Mouse (Mus musculus) CH12.LX (cell line): ENCODE results near the gene Dpm2. TPM values are rescaled to one million over a fixed set of nuclear protein-coding genes. Genes with fewer than 3 reads are reported as not detected.

Source experiments
- DNase-seq: peaks from one replicate; pipeline ENCODE4 v3.0.0-alpha.2; 2013; ENCODE audit errors: extremely low read depth
- H3K27ac ChIP-seq: 2 replicates; pipeline ENCODE4 v1.5.1; 2012; ENCODE audit warnings: low read depth, mild to moderate bottlenecking, control low read depth, moderate library complexity; ENCODE audit not compliant: insufficient read depth
- H3K27me3 ChIP-seq: replicated peaks from 2 replicates; pipeline ENCODE3; 2012; ENCODE audit warnings: inconsistent platforms
- H3K36me3 ChIP-seq, 2 experiments: replicated peaks in 1 of 2; 2 replicates each; pipeline versions ENCODE3 to v1.6.1; 2012; ENCODE audit warnings: inconsistent platforms in 1 of 2, low read length in 1 of 2, mild to moderate bottlenecking in 1 of 2, mixed read lengths in 1 of 2, moderate library complexity in 1 of 2; ENCODE audit not compliant: control insufficient read depth in 1 of 2, insufficient read depth in 1 of 2
- H3K4me1 ChIP-seq, 2 experiments: 2 replicates each; pipeline ENCODE4 v1.6.1; 2012; ENCODE audit warnings: inconsistent platforms in 1 of 2, moderate library complexity in 1 of 2; ENCODE audit not compliant: insufficient read depth in 2 of 2, control insufficient read depth in 1 of 2
- H3K4me2 ChIP-seq: 2 replicates; pipeline ENCODE4 v1.6.1; 2012; ENCODE audit warnings: low read depth, mild to moderate bottlenecking, control low read depth; ENCODE audit not compliant: poor library complexity, insufficient read depth, severe bottlenecking
- H3K4me3 ChIP-seq, 3 experiments: fragments of 150-350 bp in 1 of 3; sonication (generic) in 1 of 3; replicated peaks in 1 of 3; 2 replicates each; pipeline versions ENCODE3 to v1.5.1; 2011 to 2012; ENCODE audit warnings: low read depth in 2 of 3, low read length in 2 of 3, mild to moderate bottlenecking in 2 of 3, moderate library complexity in 2 of 3, control low read depth in 1 of 3, improper control_type of control experiment in 1 of 3, inconsistent platforms in 1 of 3, mixed read lengths in 1 of 3; ENCODE audit not compliant: poor library complexity in 1 of 3
- H3K79me2 ChIP-seq: replicated peaks from 2 replicates; pipeline ENCODE4 v1.6.1; 2012; ENCODE audit warnings: mild to moderate bottlenecking, moderate library complexity; ENCODE audit not compliant: control insufficient read depth, poor library complexity, insufficient read depth, severe bottlenecking; ENCODE audit errors: extremely low read depth
- H3K9ac ChIP-seq: 2 replicates; pipeline ENCODE4 v1.6.1; 2012; ENCODE audit warnings: low read depth, mild to moderate bottlenecking, control low read depth, moderate library complexity; ENCODE audit not compliant: insufficient read depth
- H3K9me3 ChIP-seq: replicated peaks from 2 replicates; pipeline ENCODE3; 2012; ENCODE audit warnings: low read length, inconsistent platforms, mixed read lengths
- CHD1 ChIP-seq: IDR thresholded peaks from 2 replicates; pipeline ENCODE4 v1.6.1; 2012; ENCODE audit warnings: low read depth, low read length, improper control_type of control experiment, inconsistent platforms
- CTCF ChIP-seq, 2 experiments: IDR thresholded peaks in 1 of 2; conservative IDR thresholded peaks in 1 of 2; 2 replicates each; pipeline ENCODE4 v1.5.1; 2011 to 2012; ENCODE audit warnings: low read depth in 2 of 2, low read length in 2 of 2, improper control_type of control experiment in 1 of 2, inconsistent platforms in 1 of 2, mild to moderate bottlenecking in 1 of 2, moderate library complexity in 1 of 2
- E2F4 ChIP-seq: IDR thresholded peaks from 2 replicates; pipeline ENCODE4 v1.6.1; 2011; ENCODE audit warnings: low read depth, low read length, improper control_type of control experiment; ENCODE audit not compliant: insufficient replicate concordance
- ELF1 ChIP-seq: IDR thresholded peaks from 2 replicates; pipeline ENCODE4 v1.6.1; 2014; ENCODE audit warnings: low read depth, mild to moderate bottlenecking, inconsistent platforms, low read length, improper control_type of control experiment
- EP300 ChIP-seq: IDR thresholded peaks from 2 replicates; pipeline ENCODE4 v1.6.1; 2011; ENCODE audit warnings: low read length, improper control_type of control experiment
- MAFK ChIP-seq: IDR thresholded peaks from 2 replicates; pipeline ENCODE4 v1.6.1; 2011; ENCODE audit warnings: low read length, improper control_type of control experiment; ENCODE audit not compliant: insufficient replicate concordance
- MEF2A ChIP-seq: IDR thresholded peaks from 2 replicates; pipeline ENCODE4 v1.6.1; 2014; ENCODE audit warnings: low read depth, mild to moderate bottlenecking, inconsistent platforms, low read length, improper control_type of control experiment, borderline replicate concordance
- MYC ChIP-seq: IDR thresholded peaks from 2 replicates; pipeline ENCODE4 v1.6.1; 2011; ENCODE audit warnings: low read depth, mild to moderate bottlenecking, improper control_type of control experiment, low read length
- NELFE ChIP-seq: IDR thresholded peaks from 2 replicates; pipeline ENCODE4 v1.6.1; 2011; ENCODE audit warnings: low read depth, low read length, improper control_type of control experiment
- NRF1 ChIP-seq: IDR thresholded peaks from 2 replicates; pipeline ENCODE4 v1.6.1; 2014; ENCODE audit warnings: low read depth, mild to moderate bottlenecking, inconsistent platforms, low read length, improper control_type of control experiment, moderate library complexity
- POLR2AphosphoS2 ChIP-seq: IDR thresholded peaks from 2 replicates; pipeline ENCODE4 v1.6.1; 2011; ENCODE audit warnings: low read depth, low read length, improper control_type of control experiment
- RAD21 ChIP-seq: IDR thresholded peaks from 2 replicates; pipeline ENCODE4 v1.6.1; 2011; ENCODE audit warnings: low read depth, mild to moderate bottlenecking, low read length, improper control_type of control experiment, moderate library complexity
- SMC3 ChIP-seq: IDR thresholded peaks from 2 replicates; pipeline ENCODE4 v1.6.1; 2011; ENCODE audit warnings: low read depth, low read length, improper control_type of control experiment
- TCF12 ChIP-seq: IDR thresholded peaks from 2 replicates; pipeline ENCODE4 v1.6.1; 2014; ENCODE audit warnings: low read depth, mild to moderate bottlenecking, inconsistent platforms, low read length, improper control_type of control experiment
- UBTF ChIP-seq: IDR thresholded peaks from 2 replicates; pipeline ENCODE4 v1.6.1; 2012; ENCODE audit warnings: low read depth, mild to moderate bottlenecking, inconsistent platforms, low read length, improper control_type of control experiment, moderate library complexity
- USF2 ChIP-seq: conservative IDR thresholded peaks from 2 replicates; pipeline ENCODE4 v1.6.1; 2011; ENCODE audit warnings: low read depth, low read length, improper control_type of control experiment
- dilution Hi-C: fragments of 300-500 bp; cut with MboI; formaldehyde crosslinking; loops from 2 replicates; pipeline ENCODE4 v1.14.3; 2020; ENCODE audit warnings: low sequenced_read_pairs; ENCODE audit not compliant: extremely low pct_unique_long_range_greater_than_20kb, extremely low pct_ligation_motif_present
- in situ Hi-C: fragments of 300-500 bp; cut with MboI; formaldehyde crosslinking; loops from 3 replicates; pipeline ENCODE4 v1.14.3; 2019; ENCODE audit warnings: low sequenced_read_pairs, low pct_ligation_motif_present, low pct_unique_long_range_greater_than_20kb, mixed read lengths
- polyA plus RNA-seq: library from polyadenylated mRNA; unstranded; fragments of >175 nt; gene quantifications from 2 replicates; pipeline ENCODE4 v1.2.1, GENCODE M21; 2012; ENCODE audit warnings: low read depth; ENCODE audit not compliant: insufficient read length
- total RNA-seq, 2 experiments: library from RNA; depleted of rRNA; stranded (reverse); fragments of 300-350 nt in 1 of 2; fragments of >200 nt in 1 of 2; gene quantifications; 2 replicates each; pipeline ENCODE4 v1.2.3; 2012 to 2014

Dpm2 gene
- total and polyA plus RNA-seq, 3 experiments: 30.9 to 63.6 (median 33.8) TPM

- in situ Hi-C loops: no loop called here
- no peak overlapping the region for H3K9ac ChIP-seq
- H3K36me3 ChIP-seq: peaks cover 44 to 87% of the 10 kb centered on the region in 2 experiments
Measured at GRCm38 (mm10) chr2:32617109-32617508, 46.5 kb downstream of the Dpm2 start.

GRCm38 (mm10) chr2:32617601-32618000, 46.9 kb downstream of the Dpm2 start:
- dilution Hi-C loops (no loop called here), in situ Hi-C loops (no loop called here)
- no peak for DNase-seq
- H3K27me3 ChIP-seq: no peaks in the 10 kb centered on the region
- peaks cover 44 to 87% of the 10 kb centered on the region in 2 experiments for H3K36me3 ChIP-seq
- H3K4me3 ChIP-seq: no peak overlapping the region
- no peak overlapping the region for H3K4me2 ChIP-seq
- peak; percentile 16 to 60; a peak in 2 of 4 replicates for TF ChIP-seq CTCF (conservative IDR thresholded peaks at IDR 0.05 in 1 of 2, IDR thresholded peaks at IDR 0.05 in 1 of 2; ENCODE audit: low read depth in 2 of 2, low read length in 2 of 2)
- peak; percentile 26 for TF ChIP-seq SMC3
- TF ChIP-seq RAD21: peak; percentile 23
- TF ChIP-seq NELFE: no peak
- peaks cover 7% of the 10 kb centered on the region for H3K9me3 ChIP-seq
- no peak overlapping the region for H3K9ac ChIP-seq
- peaks cover 0 to 13% of the 10 kb centered on the region in 2 experiments; a peak in 2 of 4 replicates for H3K4me1 ChIP-seq
- H3K79me2 ChIP-seq: no peaks in the 10 kb centered on the region
- no peak overlapping the region for H3K27ac ChIP-seq

More at GRCm38 (mm10) chr2:32617109-32617508, 46.5 kb downstream of the Dpm2 start:
- no peak for DNase-seq
- TF ChIP-seq MAFK: peak; percentile 91
- TF ChIP-seq SMC3: no peak
- Histone ChIP-seq H3K79me2 (no peaks in the 10 kb centered on the region), H3K4me3 (no peak overlapping the region), H3K4me1 (peaks cover 0 to 13% of the 10 kb centered on the region in 2 experiments; a peak in 2 of 4 replicates), H3K27me3 (no peaks in the 10 kb centered on the region), H3K9me3 (peaks cover 7% of the 10 kb centered on the region), H3K4me2 (no peak overlapping the region), H3K27ac (no peak overlapping the region)
- dilution Hi-C loops: no loop called here

GRCm38 (mm10) chr2:32618051-32618450, 47.4 kb downstream of the Dpm2 start:
- dilution Hi-C loops: no loop called here
- H3K4me1 ChIP-seq: peaks cover 0 to 13% of the 10 kb centered on the region in 2 experiments; a peak in 2 of 4 replicates
- H3K9me3 ChIP-seq: peaks cover 7% of the 10 kb centered on the region
- H3K36me3 ChIP-seq: peaks cover 42 to 87% of the 10 kb centered on the region in 2 experiments
- TF ChIP-seq E2F4 (no peak), CHD1 (no peak), SMC3 (no peak), EP300 (no peak), USF2 (no peak), TCF12 (no peak), POLR2AphosphoS2 (no peak), CTCF (conservative IDR thresholded peaks at IDR 0.05 in 1 of 2, IDR thresholded peaks at IDR 0.05 in 1 of 2; ENCODE audit: low read depth in 2 of 2, low read length in 2 of 2) (no peak), NRF1 (no peak), NELFE (no peak), MAFK (no peak), ELF1 (no peak), MEF2A (no peak), UBTF (no peak), MYC (no peak)
- TF ChIP-seq, all 38 proteins: peak for 0
- no peak for DNase-seq
- Histone ChIP-seq H3K9ac (no peak overlapping the region), H3K4me2 (no peak overlapping the region), H3K27ac (no peak overlapping the region), H3K4me3 (no peak overlapping the region), H3K79me2 (no peaks in the 10 kb centered on the region), H3K27me3 (no peaks in the 10 kb centered on the region)
- in situ Hi-C loops: no loop called here
